Mouse (Mus musculus): ENCODE results near the gene Mark3. TPM values are rescaled to one million over a fixed set of nuclear protein-coding genes. Genes with fewer than 3 reads are reported as not detected.
A peak's percentile ranks its signal among the peaks of the same experiment; 100 is the strongest.

Mark3 gene
- polyA plus RNA-seq, 1 experiment from 2014 or later = 49.2 TPM

DNA sequence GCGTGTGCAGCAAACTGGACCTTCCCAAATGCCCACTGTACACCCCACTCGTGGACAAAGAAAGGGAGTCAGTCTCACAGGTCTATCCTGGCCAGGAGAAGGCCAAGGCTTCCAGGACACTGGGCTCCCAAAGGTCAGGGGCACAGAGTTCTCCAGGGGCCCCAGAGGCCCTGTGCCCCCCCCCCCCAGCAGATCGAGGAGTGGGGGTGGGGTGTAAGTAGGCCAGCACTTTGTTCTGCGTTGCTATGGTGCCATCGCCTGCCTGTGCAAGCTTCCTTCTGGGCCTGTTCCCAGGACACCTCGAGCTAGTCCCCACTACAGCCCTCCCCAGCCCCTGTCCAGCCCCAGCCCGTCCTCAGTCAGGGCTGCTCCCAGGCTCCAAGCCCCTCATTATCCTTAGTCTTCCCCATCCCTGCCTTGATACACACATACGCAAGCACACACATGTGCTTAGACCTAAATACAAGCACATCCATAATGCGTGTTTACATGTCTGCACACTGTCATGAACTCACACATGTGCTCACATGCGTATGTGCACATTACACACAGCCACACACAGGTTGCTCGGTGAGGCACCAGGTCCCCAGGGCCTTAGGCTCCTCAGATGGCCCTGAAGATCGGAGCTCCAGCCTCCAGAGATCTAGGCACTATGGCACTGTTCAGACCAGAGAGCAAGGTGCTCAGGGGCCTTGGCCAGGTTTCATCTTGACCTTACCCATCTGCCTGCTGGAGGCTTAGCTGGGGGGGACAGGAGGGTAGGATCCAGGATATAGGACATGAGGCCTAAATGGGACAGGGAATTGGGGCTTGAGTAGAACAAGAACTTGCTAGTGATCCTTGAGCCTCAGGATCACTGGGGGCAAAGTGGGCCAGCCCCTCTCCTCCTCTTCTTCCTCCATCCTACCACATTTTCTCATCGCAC lies 120.8 kb downstream of the Mark3 start:
- Histone ChIP-seq H3K36me3 (ENCODE audit: control insufficient read depth, insufficient read depth) (no peaks in the 10 kb centered on the region), H3K4me2 (ENCODE audit: low read length) (peak overlapping the region; percentile 43; the same call in 1 of the 2 replicates), H3K9ac (replicated peaks; ENCODE audit: low read depth, low read length) (peak overlapping the region; percentile 31), H3K4me1 (replicated peaks; ENCODE audit: control insufficient read depth, insufficient read depth, low read length) (peaks cover 40% of the 10 kb centered on the region), H3K27ac (ENCODE audit: low read length) (peak overlapping the region; percentile 91), H3K27me3 (replicated peaks; ENCODE audit: control insufficient read depth, insufficient read depth, low read length) (no peaks in the 10 kb centered on the region), H3K9me3 (ENCODE audit: control insufficient read depth, low read length) (no peaks in the 10 kb centered on the region), H3K4me3 (replicated peaks; ENCODE audit: low read length) (no peak overlapping the region)
- peak; percentile 51 for ATAC-seq
- 22% methylated on average over 13 of the region's 13 CpGs for WGBS

DNA sequence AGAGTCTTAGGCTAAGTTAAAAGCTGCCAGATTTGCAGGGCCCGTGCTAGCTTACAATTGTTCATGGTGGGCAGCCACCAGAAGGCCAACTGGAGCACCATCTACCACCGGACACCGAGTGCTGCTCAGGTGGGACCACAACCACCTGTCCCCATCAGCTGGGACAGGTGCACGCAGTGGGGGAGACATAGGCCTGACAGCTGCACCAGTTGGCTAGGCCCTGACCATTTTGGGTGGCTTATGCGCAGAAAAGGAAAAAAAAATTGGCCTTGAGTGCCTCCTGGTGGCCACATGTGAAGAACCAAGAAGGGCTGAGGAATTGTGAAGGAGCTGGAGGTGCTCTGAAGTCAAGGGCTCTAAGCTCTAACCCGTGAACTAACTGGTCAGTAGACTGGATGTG lies 121.9 kb downstream of the Mark3 start:
- ATAC-seq = no peak
- Histone ChIP-seq H3K27ac (ENCODE audit: low read length) (peak overlapping the region; percentile 91), H3K9me3 (ENCODE audit: control insufficient read depth, low read length) (no peaks in the 10 kb centered on the region), H3K9ac (replicated peaks; ENCODE audit: low read depth, low read length) (no peak overlapping the region), H3K4me3 (replicated peaks; ENCODE audit: low read length) (no peak overlapping the region), H3K27me3 (replicated peaks; ENCODE audit: control insufficient read depth, insufficient read depth, low read length) (no peaks in the 10 kb centered on the region), H3K4me1 (replicated peaks; ENCODE audit: control insufficient read depth, insufficient read depth, low read length) (peaks cover 40% of the 10 kb centered on the region), H3K4me2 (ENCODE audit: low read length) (no peak overlapping the region), H3K36me3 (ENCODE audit: control insufficient read depth, insufficient read depth) (no peaks in the 10 kb centered on the region)
- WGBS = 19% methylated on average over 6 of the region's 6 CpGs

DNA sequence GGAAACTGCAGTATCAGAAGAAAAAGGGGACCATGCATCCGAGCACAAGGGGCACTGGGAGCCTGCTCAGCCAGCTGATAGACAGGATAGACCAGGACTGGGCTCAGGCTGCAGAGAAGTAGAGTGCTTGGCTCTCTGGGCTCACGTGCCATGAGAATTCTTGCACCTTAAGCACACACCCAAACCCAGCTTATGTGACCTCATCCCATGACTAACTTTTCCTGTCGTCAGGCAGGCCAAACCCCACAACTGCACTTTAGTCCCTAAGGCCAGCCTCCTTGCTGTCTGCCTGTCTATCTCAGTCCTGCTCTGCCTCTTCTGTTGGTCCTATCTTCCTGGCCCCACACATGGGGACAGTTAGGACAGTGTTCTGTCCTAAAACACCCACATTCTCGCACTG lies 123.4 kb downstream of the Mark3 start:
- H3K36me3 ChIP-seq (ENCODE audit: control insufficient read depth, insufficient read depth) = no peaks in the 10 kb centered on the region
- H3K4me3 ChIP-seq (replicated peaks; ENCODE audit: low read length) = no peak overlapping the region
- H3K4me1 ChIP-seq (replicated peaks; ENCODE audit: control insufficient read depth, insufficient read depth, low read length) = peaks cover 32% of the 10 kb centered on the region
- no peaks in the 10 kb centered on the region for H3K9me3 ChIP-seq (ENCODE audit: control insufficient read depth, low read length)
- no peak for ATAC-seq
- H3K9ac ChIP-seq (replicated peaks; ENCODE audit: low read depth, low read length) = 0 out of 2 replicates have a peak overlapping the region, but pooled peaks have one; percentile 6
- no peak overlapping the region for H3K27ac ChIP-seq (ENCODE audit: low read length)
- H3K4me2 ChIP-seq (ENCODE audit: low read length) = no peak overlapping the region
- WGBS = 80% methylated on average over 4 of the region's 4 CpGs
- H3K27me3 ChIP-seq (replicated peaks; ENCODE audit: control insufficient read depth, insufficient read depth, low read length) = no peaks in the 10 kb centered on the region

DNA sequence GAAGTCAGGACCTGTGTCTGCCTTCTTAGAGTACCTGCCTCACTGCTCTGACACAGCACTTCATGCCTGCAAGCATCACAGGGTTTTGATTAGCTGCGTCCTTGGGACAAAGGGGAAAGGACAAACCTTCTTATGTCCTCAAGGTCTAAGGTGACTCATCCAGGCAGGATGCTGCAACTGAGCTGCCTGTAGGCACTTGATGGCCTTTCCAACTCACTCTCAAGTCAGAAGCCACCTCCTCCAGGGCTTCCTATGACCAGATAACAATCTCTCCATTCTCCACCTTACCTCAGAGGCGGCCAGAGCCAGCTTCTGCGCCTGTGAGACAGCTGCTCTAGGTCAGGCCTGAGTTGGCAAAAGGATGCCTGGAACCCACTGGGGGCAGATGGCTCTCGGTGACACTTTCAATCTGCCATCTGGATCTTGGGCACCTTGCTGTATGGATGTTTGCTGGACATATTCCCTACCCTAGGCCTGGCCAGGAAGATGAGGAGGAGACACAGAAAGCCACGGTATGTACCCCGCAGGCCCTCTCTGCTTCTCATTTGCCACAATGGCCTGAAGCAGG lies 124.1 kb downstream of the Mark3 start:
- WGBS = 82% methylated on average over 6 of the region's 6 CpGs
- 0 out of 2 replicates have a peak overlapping the region, but pooled peaks have one; percentile 26 for H3K9ac ChIP-seq (replicated peaks; ENCODE audit: low read depth, low read length)
- no peak for ATAC-seq

DNA sequence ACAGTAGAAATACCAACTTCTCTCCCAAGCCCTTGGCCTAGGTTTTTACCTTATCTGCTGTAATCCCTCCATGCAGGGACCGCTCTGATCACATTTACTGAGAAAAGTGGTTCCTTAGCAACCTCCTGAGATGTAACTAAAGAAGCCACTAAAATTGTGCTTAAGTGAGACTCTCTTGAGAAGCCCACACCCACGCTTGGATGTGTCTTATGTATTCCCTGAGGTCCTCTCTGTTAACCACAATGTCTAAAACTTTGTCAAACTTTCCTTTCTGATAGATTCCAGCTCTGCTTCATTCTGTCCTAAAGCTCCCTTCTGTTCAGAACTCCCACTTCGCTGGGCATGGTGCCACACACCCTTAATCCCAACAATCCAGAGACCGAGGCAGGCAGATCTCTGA lies 125.2 kb downstream of the Mark3 start:
- Histone ChIP-seq H3K4me1 (replicated peaks; ENCODE audit: control insufficient read depth, insufficient read depth, low read length) (peaks cover 15% of the 10 kb centered on the region), H3K4me3 (replicated peaks; ENCODE audit: low read length) (no peak overlapping the region), H3K4me2 (ENCODE audit: low read length) (no peak overlapping the region), H3K27me3 (replicated peaks; ENCODE audit: control insufficient read depth, insufficient read depth, low read length) (no peaks in the 10 kb centered on the region), H3K27ac (ENCODE audit: low read length) (no peak overlapping the region), H3K9ac (replicated peaks; ENCODE audit: low read depth, low read length) (no peak overlapping the region), H3K9me3 (ENCODE audit: control insufficient read depth, low read length) (no peaks in the 10 kb centered on the region), H3K36me3 (ENCODE audit: control insufficient read depth, insufficient read depth) (no peaks in the 10 kb centered on the region)
- ATAC-seq = no peak
- WGBS = 81% methylated on average over 4 of the region's 4 CpGs

More for the DNA sequence above, 124.1 kb downstream of the Mark3 start:
- Histone ChIP-seq H3K9me3 (ENCODE audit: control insufficient read depth, low read length) (no peaks in the 10 kb centered on the region), H3K4me3 (replicated peaks; ENCODE audit: low read length) (no peak overlapping the region), H3K4me2 (ENCODE audit: low read length) (no peak overlapping the region), H3K27ac (ENCODE audit: low read length) (no peak overlapping the region), H3K27me3 (replicated peaks; ENCODE audit: control insufficient read depth, insufficient read depth, low read length) (no peaks in the 10 kb centered on the region), H3K4me1 (replicated peaks; ENCODE audit: control insufficient read depth, insufficient read depth, low read length) (peaks cover 26% of the 10 kb centered on the region), H3K36me3 (ENCODE audit: control insufficient read depth, insufficient read depth) (no peaks in the 10 kb centered on the region)

DNA sequence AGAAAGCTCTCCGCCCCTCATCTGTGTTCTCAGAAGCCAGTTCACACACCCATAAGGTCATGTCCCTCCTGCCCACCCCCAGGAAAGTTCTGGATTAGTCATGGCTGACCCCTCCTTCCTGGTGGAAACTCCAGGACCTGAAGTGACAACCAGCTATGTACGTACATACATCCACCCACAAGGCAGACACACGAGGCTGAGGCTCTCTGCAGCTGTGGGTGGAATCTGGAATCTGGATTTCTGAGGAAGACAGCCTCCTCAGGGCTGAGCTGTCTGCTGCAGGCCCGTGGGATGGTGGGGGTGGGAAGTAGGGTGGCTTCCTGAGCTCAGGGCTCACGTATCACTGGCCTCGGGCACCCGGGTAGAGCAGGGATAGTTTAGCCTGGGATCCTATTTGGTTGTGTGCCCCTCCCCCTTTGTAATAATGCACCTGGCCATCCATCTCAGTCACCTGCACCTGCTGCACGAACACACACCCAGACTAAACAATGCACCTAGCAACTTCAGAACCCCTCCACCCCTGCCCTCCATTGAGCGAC lies 126.7 kb downstream of the Mark3 start:
- Histone ChIP-seq H3K36me3 (ENCODE audit: control insufficient read depth, insufficient read depth) (no peaks in the 10 kb centered on the region), H3K9me3 (ENCODE audit: control insufficient read depth, low read length) (no peaks in the 10 kb centered on the region), H3K9ac (replicated peaks; ENCODE audit: low read depth, low read length) (no peak overlapping the region), H3K4me2 (ENCODE audit: low read length) (no peak overlapping the region), H3K27me3 (replicated peaks; ENCODE audit: control insufficient read depth, insufficient read depth, low read length) (no peaks in the 10 kb centered on the region), H3K4me1 (replicated peaks; ENCODE audit: control insufficient read depth, insufficient read depth, low read length) (peaks cover 3% of the 10 kb centered on the region; the same call in 1 of the 2 replicates), H3K4me3 (replicated peaks; ENCODE audit: low read length) (no peak overlapping the region), H3K27ac (ENCODE audit: low read length) (no peak overlapping the region)
- 74% methylated on average over 9 of the region's 9 CpGs for WGBS
- ATAC-seq = no peak

DNA sequence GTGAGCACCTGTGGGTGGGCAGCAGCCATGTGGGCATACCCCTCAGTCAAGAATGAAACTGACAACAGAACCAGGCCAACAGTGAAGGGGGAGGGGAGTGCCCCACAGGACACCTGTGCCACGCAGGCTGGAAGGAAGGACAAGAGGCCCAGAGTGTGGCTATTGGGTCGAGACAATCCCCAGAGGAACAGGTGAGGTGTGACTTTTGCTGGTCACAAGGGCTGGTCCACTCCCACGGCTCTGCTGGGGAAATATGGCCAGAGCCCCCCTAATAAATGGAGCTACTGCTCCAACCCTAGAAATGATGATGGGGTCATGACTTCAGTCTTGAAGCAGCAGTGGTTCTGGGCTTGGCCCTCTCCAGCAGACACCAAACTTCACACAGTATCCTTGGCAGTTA lies 129.0 kb downstream of the Mark3 start:
- ATAC-seq = no peak
- H3K4me2 ChIP-seq (ENCODE audit: low read length) = no peak overlapping the region
- peaks cover 4% of the 10 kb centered on the region for H3K36me3 ChIP-seq (ENCODE audit: control insufficient read depth, insufficient read depth)
- H3K27ac ChIP-seq (ENCODE audit: low read length) = no peak overlapping the region
- peaks cover 3% of the 10 kb centered on the region; the same call in 1 of the 2 replicates for H3K4me1 ChIP-seq (replicated peaks; ENCODE audit: control insufficient read depth, insufficient read depth, low read length)
- no peaks in the 10 kb centered on the region for H3K9me3 ChIP-seq (ENCODE audit: control insufficient read depth, low read length)
- 71% methylated on average over 3 of the region's 3 CpGs for WGBS
- no peaks in the 10 kb centered on the region for H3K27me3 ChIP-seq (replicated peaks; ENCODE audit: control insufficient read depth, insufficient read depth, low read length)
- H3K9ac ChIP-seq (replicated peaks; ENCODE audit: low read depth, low read length) = no peak overlapping the region
- no peak overlapping the region for H3K4me3 ChIP-seq (replicated peaks; ENCODE audit: low read length)

DNA sequence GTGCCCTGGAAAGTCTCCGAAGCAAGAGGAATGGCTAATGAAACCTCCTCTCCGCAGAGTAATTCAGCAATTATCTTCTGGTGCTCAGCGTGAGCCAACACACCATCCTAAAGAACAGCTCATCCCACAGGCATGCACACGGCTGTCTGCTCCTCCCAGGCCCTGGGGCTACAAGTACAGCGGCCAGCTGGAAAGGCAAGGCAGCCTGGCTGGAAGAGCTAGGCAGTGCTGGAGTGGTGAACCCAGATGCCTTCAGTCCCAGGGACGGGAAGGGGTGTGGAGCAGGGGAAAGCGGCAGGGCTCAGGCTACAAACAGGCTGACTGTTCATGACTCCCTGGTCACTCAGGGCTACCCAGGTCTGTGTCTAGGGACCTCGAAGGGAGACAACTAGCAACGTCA lies 130.3 kb downstream of the Mark3 start:
- H3K27ac ChIP-seq (ENCODE audit: low read length) = no peak overlapping the region
- no peaks in the 10 kb centered on the region for H3K27me3 ChIP-seq (replicated peaks; ENCODE audit: control insufficient read depth, insufficient read depth, low read length)
- 49% methylated on average over 9 of the region's 9 CpGs for WGBS
- no peak overlapping the region for H3K4me2 ChIP-seq (ENCODE audit: low read length)
- no peak overlapping the region for H3K4me3 ChIP-seq (replicated peaks; ENCODE audit: low read length)
- ATAC-seq = no peak
- H3K9me3 ChIP-seq (ENCODE audit: control insufficient read depth, low read length) = no peaks in the 10 kb centered on the region
- H3K4me1 ChIP-seq (replicated peaks; ENCODE audit: control insufficient read depth, insufficient read depth, low read length) = peaks cover 3% of the 10 kb centered on the region; the same call in 1 of the 2 replicates
- H3K9ac ChIP-seq (replicated peaks; ENCODE audit: low read depth, low read length) = no peak overlapping the region
- H3K36me3 ChIP-seq (ENCODE audit: control insufficient read depth, insufficient read depth) = peaks cover 13% of the 10 kb centered on the region

DNA sequence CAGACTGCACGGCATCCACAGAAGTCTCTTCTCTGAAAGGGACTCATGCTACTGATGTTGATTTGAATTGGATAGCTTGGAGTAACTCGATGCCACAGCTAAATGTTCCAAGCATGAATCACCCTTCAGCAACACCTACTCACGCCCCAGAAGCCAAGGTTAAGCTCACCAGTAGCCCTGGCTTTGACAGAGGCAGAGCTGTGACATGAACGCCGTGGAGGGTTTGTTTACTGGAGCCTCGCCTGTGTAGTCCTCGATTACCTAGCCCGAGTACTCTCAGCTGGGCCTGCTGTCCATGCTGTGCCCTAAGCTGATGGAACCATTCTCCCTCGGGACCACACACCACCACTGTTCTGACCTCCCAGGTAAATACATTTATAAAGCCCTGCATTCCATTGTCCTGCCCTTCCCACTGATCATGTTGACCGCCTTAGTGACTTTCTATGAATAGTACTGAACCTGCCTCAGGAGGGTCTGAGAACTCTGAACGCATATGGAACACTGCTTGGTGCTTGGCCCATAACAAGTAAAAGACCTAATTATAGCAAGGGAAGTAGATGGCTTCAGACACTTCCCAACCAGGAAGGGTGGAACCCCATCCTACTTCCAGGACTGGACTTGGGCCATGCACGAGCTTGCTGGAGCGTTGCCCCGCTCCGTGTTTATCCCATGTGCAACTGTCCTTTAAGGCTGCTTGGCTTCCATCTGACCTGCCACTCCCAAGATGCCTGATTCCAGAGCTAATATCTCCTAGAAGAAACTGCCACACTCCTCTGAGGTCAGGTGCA lies 131.1 kb downstream of the Mark3 start:
- H3K9ac ChIP-seq (replicated peaks; ENCODE audit: low read depth, low read length) = no peak overlapping the region
- no peaks in the 10 kb centered on the region for H3K27me3 ChIP-seq (replicated peaks; ENCODE audit: control insufficient read depth, insufficient read depth, low read length)
- H3K27ac ChIP-seq (ENCODE audit: low read length) = no peak overlapping the region
- H3K4me1 ChIP-seq (replicated peaks; ENCODE audit: control insufficient read depth, insufficient read depth, low read length) = peaks cover 3% of the 10 kb centered on the region; the same call in 1 of the 2 replicates
- no peak overlapping the region for H3K4me2 ChIP-seq (ENCODE audit: low read length)
- no peak for ATAC-seq
- no peak overlapping the region for H3K4me3 ChIP-seq (replicated peaks; ENCODE audit: low read length)
- 76% methylated on average over 15 of the region's 15 CpGs for WGBS
- peaks cover 19% of the 10 kb centered on the region for H3K36me3 ChIP-seq (ENCODE audit: control insufficient read depth, insufficient read depth)
- no peaks in the 10 kb centered on the region for H3K9me3 ChIP-seq (ENCODE audit: control insufficient read depth, low read length)

Measured in forebrain, embryonic 16.5 days (tissue).